Mouse (Mus musculus) gastrocnemius, postnatal 4 days (tissue): ENCODE measurements around the gene Fam216b. TPM values are rescaled to one million over a fixed set of nuclear protein-coding genes. Genes with fewer than 3 reads are reported as not detected.

ENCODE experiments used
- DNase-seq, 2 experiments: peaks; one replicate each; pipeline ENCODE4 v3.0.0; 2021 to 2022; ENCODE audit warnings: low spot score in 2 of 2, mixed read lengths in 2 of 2
- long read RNA-seq, 2 experiments: library from polyadenylated mRNA; stranded (forward); transcript quantifications; one replicate each; pipeline ENCODE4 v2.0.0; 2021
- total RNA-seq, 2 experiments: library from RNA; stranded (reverse); gene quantifications; 2 replicates each; pipeline ENCODE4 v1.2.3; 2021

Fam216b gene
- not detected for total RNA-seq
- long read RNA-seq, experiment 1, result 0 reads
- long read RNA-seq, experiment 2, result 0 reads

DNA sequence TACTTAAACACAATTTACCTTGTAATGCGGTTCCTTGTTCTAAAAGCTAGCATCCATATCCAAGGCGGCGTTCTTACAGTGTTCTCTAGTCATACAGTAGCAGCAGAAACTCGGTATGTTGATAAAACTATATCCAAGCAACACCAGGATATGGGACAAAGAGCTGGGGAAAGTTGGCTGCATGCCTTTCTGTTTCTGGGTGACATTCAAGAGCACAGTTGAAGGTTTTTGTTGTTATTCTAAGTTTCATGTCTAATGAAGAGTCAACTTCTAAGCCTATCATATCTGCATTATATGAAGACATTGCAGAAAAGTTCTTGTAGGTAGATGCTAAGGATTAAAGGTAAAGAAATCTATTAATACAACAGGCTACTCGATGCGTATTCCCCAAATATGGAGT is at the start of gene Fam216b:
TSS of gene Fam216b (minus strand) at position 101 of the 400 bp plus-strand sequence.
- DNase-seq, result no peak

DNA sequence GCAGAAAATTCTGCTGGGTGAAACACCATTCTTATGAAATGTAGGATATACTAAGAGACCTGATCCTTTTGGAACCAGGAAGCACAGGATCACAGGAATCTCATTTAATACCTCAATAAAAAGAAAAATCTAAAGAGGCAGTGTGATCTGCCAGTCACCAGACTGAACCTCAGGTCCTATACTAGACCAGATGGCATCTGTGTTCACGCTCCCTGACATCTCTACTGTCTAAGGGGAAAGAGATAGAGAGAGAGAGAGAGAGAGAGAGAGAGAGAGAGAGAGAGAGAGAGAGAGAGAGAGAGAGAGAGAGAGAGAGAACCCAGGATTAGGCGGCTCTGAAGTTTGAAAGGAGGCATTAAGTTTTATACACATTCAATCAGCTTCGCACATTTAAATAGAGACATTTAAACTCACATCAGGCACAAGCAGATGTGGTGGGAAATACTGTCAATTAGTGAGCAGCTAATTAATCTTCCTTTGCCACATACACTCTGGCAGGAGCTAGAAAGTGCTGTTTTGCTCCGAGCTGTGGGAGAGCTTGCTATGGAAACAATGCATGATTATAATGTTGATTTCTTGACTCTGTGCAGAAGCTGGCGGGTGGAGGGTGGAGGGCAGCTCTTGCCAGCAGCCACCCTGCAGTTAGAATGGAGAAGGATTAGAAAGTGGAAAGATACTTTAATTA is 43.7 kb upstream of the Fam216b start:
- DNase-seq, result no peak

DNA sequence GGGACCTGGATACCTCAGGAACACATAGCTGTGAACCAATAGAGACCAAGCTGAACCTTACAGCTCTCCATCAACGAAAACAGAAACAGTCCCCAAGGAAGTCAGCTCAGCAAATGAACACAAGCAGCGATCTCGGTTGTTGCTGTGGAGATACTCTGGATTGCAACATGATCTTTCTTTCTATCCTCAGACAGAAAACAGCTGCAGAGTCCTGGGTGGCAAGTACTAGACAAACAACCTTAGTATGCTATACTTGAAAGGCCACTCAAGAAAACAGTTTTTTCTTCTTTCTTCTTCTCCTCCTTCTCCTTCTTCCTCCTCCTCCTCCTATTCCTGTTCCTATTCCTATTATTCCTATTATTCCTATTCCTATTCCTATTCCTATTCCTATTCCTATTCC is 37.9 kb upstream of the Fam216b start:
- no peak for DNase-seq

DNA sequence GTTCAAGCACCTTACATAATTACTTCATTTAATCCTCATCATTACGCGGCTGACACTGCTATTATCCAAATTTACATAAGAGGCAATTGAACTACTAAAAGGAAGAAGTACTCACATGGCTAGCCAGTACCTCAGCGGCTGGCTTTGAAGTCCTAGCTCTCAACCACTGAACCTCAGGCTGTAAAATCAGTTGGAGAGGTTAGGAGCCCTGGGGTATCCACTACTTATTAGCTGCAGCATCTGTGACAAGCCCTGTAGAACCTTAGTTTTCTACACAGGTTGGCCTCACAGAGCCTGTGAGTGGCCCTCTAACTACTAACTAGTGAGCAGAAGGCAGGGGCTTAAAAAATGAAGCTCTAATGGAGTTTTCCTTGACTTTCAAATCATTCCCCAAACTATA is 31.5 kb upstream of the Fam216b start:
- DNase-seq, result no peak

DNA sequence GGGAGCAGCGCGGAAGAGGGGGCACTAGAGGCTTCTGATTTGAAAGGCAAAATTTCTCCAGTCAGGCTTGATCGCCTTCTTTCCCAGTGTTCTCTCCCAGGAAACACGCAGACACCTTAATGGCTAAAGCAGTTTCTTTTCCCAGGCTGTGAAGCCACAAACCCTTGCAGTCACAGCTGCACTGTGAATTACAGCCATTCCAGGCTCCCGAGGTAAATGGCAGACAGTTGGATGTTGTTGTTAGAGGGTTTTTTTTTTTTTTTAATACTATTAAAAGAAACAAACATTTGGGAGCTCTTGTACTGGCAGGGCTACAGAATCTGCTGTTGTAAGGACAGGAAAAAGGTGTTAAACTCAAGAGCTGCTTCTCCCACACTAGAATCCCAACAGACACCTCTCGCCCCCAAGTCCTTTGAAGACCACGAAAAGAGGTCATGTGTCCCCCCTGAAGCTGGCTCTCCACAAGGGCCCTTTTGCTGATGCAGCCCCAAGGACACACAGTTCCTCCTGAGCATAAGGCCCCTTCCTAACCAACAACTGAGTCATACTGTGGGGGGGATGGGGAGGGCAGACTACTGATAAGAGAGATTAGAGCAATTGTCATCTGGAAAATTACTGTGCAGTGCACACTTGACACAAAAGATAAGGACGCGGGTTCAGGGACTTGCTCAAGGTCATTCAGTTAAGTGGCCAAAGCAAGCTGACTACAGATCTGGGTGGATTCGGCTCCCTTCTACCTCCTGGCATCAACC is 30.8 kb upstream of the Fam216b start:
- DNase-seq, result no peak

DNA sequence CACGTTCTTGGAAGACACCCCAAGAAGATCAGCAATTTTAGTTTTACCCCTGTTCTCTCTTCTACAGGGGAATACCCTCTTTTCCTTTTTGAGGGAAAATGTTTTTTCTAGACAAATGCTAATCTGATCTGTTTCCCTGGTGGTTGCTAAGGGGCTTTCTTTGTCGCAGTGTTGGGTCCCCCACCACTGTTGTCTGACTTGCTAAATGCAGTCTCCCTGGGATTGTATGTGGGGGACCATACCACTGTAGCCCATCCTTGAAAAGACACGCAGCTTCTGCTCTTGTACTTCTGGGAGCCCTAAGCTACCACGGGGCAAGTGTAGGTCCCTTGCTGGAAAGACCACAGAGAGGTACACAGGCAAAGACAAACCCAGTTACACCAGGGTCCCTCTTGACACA is 28.9 kb upstream of the Fam216b start:
- DNase-seq, result no peak

DNA sequence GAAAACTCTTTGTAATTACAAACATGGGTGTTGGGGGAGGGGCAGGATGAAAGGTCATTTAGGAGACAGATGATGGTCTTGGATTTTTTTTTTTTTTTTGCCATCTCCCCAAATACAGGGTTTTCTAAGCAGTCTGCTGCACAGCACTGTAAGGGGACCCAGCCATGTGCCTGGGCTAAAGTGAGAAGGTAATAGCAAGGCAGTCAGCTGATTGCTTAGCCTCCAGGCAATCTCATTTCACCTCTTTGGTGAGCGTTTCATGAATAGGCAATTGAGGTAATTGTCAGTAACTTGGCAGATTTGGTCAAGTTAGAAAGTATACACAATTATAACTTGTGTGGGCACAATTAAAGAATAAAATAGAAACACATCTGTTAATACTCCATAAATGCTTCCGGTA is 28.5 kb upstream of the Fam216b start:
- DNase-seq, result no peak

DNA sequence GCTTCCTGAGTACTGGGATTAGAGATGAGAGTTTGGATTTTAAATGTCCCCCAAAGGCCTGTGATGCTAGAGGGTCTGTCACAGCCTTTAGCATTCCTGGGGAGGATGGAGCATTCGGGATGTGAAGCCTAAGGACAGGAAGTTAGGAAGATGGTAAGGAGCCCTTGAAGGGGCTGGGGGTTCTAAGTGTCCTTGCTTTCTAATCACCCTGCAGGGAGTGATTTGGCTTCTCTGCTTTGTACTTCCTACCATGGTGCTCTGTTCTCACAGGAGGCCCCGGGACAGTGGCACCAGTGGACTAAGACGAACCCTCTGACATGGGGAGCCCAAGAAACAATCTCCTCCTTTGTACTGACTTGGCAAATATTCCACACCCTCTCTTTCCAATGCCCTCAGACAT is 23.7 kb upstream of the Fam216b start:
- DNase-seq, result no peak

DNA sequence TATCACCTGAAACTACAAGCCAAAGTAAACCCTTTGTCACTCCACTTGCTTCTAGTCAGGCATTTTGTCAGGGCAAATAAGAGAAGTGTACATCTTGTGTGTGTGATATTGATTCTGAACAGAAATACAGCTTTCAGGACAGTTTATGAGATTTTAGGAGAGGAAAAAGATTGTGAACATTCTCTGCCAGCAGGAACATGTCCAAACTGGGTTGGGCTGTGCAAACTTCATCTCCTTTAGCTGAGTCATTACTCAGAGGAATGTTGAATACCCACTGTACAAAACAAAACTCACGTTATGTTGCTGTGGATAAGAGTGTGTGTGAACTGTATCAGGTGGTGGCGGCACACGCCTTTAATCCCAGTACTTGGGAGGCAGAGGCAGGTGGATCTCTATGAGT is 22.1 kb upstream of the Fam216b start:
- DNase-seq, result peak in 1 of 2 experiments; percentile 10

DNA sequence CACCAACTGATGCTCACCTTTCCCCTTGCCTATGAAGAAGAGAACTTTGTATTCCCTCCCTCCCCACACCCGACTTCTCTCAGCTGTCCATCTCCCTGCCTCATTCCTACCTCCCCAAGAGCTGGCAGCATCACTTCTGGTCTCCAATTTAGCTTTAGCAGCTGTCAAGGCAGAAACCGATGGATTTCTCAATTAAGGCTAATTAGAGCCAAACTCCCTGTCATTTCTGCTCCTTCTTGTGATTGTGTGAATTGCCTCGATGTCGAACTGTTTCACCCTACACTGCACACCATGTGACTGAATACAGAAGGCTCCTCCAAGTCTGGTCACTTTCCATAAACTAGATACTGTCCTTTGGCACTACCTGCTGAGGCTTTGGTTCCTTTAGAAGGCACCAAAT is 20.6 kb upstream of the Fam216b start:
- DNase-seq, result no peak

DNA sequence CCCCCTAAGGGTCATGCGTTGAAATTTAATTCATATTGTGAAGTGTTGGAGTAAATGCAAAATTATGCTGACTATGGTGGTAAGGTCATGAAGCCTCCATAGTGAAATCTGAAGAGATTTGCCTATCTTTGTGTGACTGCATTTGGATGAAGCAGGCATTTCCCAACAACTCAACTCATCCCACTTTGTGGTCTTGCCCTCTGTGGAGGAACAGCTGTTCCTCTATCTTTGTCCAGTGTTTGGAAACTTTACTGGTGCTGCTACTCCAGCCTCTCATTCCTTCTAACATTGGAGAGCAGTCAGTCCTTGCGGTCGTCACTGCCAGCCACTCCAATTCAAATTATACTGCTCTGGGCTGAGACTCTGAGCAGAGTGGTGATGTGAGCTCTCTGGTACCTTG is 19.6 kb upstream of the Fam216b start:
- DNase-seq, result no peak

DNA sequence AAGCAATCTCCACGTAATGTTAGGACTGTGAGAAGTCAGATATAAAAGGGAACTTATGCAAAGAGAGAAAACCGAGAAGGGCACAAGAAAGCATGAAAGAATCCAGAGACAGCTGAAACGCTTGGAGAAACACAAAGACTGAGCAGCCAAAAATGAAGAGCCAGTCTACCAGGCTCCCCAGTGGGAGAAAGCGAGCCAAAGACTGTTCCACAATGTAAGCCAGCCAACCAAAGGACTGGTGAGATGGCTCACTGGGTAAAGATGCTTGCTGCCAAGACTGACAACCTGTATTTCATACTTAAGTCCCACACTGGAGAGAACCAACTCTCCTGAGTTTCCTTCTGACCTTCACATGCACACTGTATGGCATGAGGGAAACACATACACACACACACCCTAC is 784 bp upstream of the Fam216b start:
- no peak for DNase-seq

DNA sequence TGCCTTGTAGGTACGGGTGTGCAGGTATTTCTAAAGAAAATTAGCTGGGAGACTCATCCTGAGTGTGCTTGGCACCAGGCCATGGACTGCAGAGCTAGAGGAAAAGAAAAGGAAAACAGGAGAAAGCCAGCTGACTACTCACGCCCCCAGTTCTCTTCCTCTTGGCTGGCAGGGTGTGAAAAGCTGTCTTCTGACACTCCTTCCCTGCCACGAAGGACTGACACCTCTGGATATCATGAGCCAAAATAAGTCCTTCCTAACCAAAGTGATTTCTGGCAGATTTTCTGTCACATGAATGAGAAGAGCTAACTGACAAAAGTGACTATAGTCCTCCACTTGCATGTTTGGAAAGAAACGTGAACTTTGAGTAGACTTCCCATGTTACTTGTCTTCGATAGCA is 5.3 kb downstream of the Fam216b start:
- DNase-seq, result no peak

DNA sequence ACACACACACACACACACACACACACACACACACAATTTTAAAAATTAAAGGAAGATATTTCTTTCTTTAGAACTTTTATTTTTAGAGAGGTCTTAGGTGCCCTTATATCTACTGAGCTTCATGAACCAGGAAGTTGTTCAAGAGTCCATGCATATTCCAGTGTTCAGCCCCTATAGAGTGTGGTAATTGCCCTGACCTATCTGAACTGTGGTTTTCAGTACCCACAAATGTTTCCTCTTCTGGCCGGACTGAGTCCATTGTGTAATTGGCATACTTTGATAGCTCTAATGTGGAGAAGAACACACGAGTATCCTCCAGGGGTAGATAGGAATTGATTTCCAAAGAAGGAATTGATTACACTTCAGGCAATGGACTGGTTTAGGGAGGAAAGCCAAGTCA is 11.3 kb downstream of the Fam216b start:
- no peak for DNase-seq

DNA sequence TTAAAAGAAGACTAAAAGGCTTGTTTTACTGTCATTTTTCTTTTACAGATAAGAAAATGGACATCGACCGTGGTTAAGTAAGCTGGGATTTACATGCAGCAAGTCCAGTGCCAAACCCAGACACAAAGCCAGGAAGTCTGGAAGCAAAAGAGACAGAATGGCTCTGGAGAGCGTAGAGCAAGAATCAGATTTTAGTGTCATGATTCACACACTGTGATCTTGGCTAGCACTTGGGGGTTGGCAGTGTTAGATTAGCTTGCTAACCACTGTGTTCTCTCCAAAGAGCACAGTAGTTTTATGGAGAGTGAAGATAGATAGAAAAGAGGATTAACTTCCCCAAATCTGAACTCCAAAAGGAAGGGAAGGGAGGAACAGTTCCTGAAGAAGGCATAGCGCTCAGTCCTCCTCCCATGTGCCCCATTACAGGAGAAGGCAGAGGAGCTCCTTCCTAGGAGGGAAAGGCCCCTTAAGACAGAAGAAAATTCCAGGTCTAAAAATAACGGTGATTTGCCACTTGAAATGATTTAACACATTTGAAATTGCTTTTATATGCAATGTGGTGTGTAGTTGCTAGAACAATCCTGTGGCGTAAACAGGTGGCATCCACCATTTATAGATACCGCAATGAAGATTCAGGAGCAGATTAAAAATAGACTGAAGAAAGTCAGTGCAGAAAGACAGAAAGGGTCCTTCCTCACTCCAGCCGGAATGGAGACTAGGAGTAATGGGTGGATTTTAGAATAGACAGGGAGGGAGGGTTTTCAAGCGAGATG is 22.7 kb downstream of the Fam216b start:
- peak in 1 of 2 experiments; percentile 13 for DNase-seq

DNA sequence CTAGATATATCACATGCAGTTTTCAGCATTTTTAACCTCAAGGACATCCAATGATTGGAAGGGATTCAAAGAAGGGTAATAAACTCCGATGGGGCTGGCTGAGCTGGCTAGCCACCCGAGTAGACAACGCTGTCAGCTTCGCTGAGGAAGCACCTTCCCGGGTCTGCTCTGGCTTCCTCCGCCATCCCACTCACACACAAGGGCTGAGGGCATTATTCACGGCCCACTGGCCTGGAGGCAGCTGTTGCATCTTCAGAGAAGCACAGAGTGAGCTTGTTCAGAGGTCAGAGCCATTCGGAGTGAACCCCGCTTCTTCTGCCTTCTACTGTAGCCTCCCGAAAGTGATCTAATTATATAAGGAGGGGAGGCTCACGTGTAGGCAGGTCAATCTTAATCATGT is 26.3 kb downstream of the Fam216b start:
- DNase-seq, result no peak

DNA sequence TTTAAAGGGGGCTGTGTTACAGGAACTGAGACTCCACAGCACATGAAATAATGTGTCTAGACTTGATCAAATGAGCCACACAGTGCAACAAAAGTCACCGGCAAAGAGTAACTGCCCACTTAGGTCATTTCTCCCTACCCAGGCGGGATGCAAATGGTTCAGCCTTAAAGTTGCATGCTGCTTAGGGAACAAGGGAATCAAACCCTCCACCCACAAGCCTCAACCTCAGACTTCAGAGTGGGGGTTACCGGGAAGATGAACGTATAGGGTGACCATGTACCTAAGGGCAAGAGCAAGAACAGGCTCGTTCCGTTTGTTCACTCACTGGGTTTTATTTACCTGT is 28.2 kb downstream of the Fam216b start:
- DNase-seq, result no peak

DNA sequence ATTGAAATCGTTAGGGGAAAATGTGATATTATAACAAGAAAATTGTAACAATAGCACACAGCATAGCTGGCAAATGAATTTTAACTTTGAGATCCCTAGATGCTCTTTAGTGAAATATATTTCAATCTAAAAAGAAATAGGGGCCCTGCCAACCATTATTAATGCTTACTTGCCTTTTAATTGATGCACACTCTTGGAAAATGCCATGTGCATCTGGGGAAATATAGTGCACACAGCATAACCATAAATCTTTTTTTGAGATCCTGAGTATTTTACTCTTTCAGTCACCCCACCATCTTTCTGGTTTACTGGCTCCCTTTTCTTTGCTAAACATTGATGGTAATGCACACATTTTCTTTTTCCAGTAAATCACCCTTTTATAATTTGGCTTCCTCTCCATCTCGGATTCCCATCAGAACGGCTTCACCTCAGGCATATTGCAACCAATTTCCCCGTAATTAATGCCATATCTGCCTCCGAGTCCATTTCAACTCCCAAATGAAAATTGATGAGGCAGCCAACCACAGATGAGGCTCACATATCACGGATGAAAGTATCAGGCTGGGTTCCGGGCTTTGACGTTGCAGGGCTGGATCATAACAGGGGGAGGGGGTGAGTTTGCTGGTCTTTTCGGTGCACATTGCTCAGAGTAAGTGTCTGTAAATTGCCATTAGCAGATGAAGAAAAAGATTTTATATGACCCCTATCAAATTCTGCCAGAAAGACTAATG is 28.8 kb downstream of the Fam216b start:
- DNase-seq, result no peak

DNA sequence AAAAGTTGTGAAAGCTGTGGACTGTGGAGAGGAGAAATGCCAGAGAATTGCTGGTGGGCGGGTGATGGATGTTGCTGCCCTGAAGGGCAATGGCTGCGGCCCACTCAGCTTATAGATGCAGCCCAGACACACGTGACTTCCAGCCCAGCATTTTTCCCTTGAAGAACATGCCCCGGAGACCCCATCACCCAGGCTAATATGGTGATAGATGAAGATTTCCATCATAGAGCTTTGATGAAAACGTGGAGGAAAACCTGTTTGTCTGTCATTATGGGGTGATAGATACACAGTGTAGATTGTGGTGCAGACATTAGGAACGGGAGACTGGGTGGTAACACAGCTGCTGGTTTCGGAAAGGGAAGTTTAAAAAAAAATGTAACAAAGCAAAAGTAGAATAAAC is 31.4 kb downstream of the Fam216b start:
- no peak for DNase-seq

DNA sequence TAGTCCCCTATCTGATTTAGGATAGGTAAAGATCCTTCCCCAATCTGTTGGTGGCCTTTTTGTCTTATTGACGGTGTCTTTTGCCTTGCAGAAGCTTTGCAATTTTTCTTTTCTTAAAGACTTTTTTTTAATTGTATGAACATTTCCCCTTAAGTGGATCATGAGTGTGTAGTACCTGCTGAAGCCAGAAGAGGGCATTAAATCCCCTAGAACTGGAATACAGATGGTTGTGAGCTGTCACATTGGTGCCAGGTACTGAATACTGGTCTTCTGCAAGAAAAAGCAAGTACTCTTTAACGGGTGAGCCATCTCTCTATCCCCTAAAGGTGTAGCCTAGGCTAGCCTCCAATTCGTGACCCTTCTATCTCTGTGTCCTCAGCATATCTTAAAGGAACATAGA is 32.4 kb downstream of the Fam216b start:
- no peak for DNase-seq

DNA sequence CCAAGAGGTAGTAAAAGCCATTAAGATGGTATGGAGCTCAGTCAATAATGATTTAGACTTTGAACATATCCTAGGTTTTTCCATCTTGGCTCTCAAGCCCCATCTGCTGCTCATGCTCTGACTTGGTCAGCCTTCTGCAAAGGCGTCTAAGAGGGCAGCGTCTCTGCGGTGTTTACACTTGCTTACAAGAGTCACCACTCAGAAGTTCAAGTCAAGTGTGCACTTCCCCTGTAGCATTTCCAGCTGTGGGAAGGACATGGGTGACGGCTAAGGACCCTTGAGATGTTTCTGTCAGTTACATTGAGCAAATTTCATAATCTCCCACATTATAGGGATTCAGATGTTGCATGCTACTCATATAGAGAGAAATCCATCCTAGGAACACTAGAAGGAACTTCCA is 40.1 kb downstream of the Fam216b start:
- no peak for DNase-seq

DNA sequence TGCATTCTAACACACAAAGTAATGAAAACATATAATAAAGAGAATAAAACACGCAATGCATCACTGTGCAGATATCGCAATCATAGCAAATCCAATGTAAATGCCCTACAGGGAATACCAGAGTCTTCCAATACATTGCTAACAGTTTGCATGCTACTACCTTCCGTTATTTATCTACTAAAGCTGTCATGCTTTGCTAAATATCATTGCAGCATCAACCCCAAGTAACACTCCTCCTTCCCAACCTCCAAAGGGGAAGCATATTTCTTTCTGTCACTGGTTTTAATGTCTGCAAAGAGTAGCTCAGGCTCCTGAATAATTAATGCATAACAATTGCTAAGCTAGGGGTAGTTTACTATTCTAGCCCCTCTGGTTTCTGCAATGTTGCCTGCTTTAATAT is 40.5 kb downstream of the Fam216b start:
- DNase-seq, result no peak
